Mouse (Mus musculus): ENCODE data around the gene Cpox.

Gene Cpox

DNA sequence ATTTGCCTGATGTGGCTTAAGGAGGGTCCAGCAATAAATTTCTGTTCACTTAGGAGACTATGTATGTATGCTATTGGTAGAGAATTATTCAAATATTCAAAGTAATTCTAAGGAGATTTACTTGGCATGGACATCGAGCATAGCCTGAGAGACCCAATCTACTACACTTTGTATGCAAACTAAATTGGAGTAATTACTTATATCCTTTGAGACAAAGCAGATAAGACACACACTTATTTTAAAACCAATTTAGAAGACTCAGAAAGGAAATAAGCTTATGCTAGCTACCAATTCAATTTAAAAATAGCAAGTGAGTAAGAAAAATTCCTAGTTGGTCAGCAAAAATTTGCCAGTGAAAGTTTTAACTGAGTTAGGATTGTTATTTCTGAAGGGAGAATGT, 93.0 kb downstream of the Cpox start, which contains the start of gene Olfr172:
Olfr172 (minus strand) TSS at position 101 of the 400 bp plus-strand sequence.
- no peak for DNase-seq
